Mouse (Mus musculus): ENCODE data around the gene Dlx2.

DNA sequence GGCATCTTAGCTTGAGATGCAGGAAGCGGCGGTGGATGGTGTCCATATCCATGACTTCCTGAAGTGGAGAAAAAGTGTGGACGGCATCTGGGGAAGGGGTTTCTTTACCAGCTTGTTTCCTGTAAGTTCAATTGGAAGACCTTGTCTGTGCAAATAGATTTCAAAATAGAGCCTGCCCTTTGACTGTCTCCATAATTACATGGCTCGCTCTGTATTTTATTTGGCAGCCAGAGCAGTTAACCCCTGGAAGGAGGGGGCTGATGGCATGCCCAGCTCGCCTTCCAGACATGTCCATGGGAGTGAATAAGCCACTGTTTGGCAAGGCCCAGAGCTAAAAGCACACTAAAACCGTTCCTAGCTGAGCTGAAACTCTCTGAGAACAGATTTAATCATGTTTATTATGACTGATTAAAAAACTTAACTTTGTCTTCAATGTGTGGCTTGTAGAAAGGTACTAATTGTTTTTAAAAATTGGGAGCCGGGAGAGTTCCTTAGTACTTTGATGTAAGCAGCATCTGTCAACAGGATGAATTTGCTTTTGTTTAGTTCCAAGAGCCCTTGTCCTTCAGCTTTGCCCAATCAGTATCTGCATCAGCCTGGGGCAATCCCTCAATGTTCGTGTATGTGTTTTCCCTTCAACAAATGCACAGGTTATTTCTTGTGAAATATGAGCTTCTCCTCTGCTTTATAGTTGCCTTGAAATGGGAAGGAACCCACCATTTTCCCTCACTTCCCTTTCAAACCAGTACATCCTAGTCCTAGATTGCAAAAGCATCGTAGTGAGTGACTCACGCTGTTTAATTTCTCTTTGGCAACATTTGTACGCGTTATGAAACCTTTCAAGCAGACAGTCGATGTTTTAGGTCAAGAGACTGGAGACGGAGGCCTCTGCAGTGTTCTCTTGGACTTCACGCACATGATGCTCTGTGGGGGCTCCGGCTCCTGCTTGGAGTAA lies 47.0 kb downstream of the Dlx2 start:
- TF ChIP-seq CTCF (IDR thresholded peaks at IDR 0.05; ENCODE audit: low read depth, low read length) (no peak), GATA1 (IDR thresholded peaks at IDR 0.05; ENCODE audit: borderline replicate concordance, low read length) (no peak), TAL1 (conservative IDR thresholded peaks at IDR 0.05; ENCODE audit: low read depth, low read length) (no peak), GATA2 (IDR thresholded peaks at IDR 0.05; ENCODE audit: borderline replicate concordance, low read depth, low read length) (no peak), POLR2AphosphoS5 (IDR thresholded peaks at IDR 0.05; ENCODE audit: insufficient replicate concordance, low read depth, low read length) (no peak)
